Mouse (Mus musculus): ENCODE measurements around the gene Pnpla8. TPM values are rescaled to one million over a fixed set of nuclear protein-coding genes. Genes with fewer than 3 reads are reported as not detected.
"Not testable (repeated sequence)": the region's sequence is repeated elsewhere in the genome, so short reads cannot be mapped to it uniquely, and the experiment has no call there.

Gene Pnpla8
- total RNA-seq (2012; rRNA removed) = 8.0 and 10.6 TPM in 2 replicates
- polyA plus RNA-seq (2012; ENCODE audit: insufficient read depth in 1 of 2, insufficient read length in 2 of 2, low read depth in 1 of 2, low replicate concordance in 2 of 2, missing spikeins in 1 of 2) = 10 to 100 TPM in 1 of 2 experiments, not detected in 1; 15.9 TPM

GRCm38 (mm10) chr12:44221070-44221469, at the start of gene Pnpla8:
Gene Pnpla8, plus strand, starts transcription at chr12:44221370.
- H3K9ac ChIP-seq (ENCODE audit: control insufficient read depth, low read depth, low read length, poor library complexity, severe bottlenecking); H3K4me1 ChIP-seq (ENCODE audit: control insufficient read depth in 1 of 2, insufficient read depth in 2 of 2, low read length in 2 of 2); H3K9me3 ChIP-seq (replicated peaks; ENCODE audit: insufficient read depth, low read length); H3K79me2 ChIP-seq (ENCODE audit: control insufficient read depth, insufficient read depth, low read length, poor library complexity); H3K4me3 ChIP-seq (ENCODE audit: control insufficient read depth in 1 of 2, insufficient read depth in 1 of 2, low read depth in 2 of 2, low read length in 2 of 2); H3K36me3 ChIP-seq (ENCODE audit: control insufficient read depth in 1 of 2, insufficient read depth in 2 of 2, low read length in 2 of 2); H3K27me3 ChIP-seq (ENCODE audit: control insufficient read depth in 1 of 2, insufficient read depth in 2 of 2, low read length in 2 of 2); H3K27ac ChIP-seq (ENCODE audit: control insufficient read depth, low read depth, low read length); DNase-seq (ENCODE audit: low read depth, low spot score): not testable (repeated sequence)

GRCm38 (mm10) chr12:44176331-44177037, 44.7 kb upstream of the Pnpla8 start:
- Histone ChIP-seq H3K27me3 (ENCODE audit: control insufficient read depth in 1 of 2, insufficient read depth in 2 of 2, low read length in 2 of 2) (no peaks in the 10 kb centered on the region), H3K36me3 (ENCODE audit: control insufficient read depth in 1 of 2, insufficient read depth in 2 of 2, low read length in 2 of 2) (no peaks in the 10 kb centered on the region), H3K9me3 (replicated peaks; ENCODE audit: insufficient read depth, low read length) (no peaks in the 10 kb centered on the region), H3K4me3 (ENCODE audit: control insufficient read depth in 1 of 2, insufficient read depth in 1 of 2, low read depth in 2 of 2, low read length in 2 of 2) (no peak overlapping the region), H3K4me1 (ENCODE audit: control insufficient read depth in 1 of 2, insufficient read depth in 2 of 2, low read length in 2 of 2) (no peaks in the 10 kb centered on the region), H3K27ac (ENCODE audit: control insufficient read depth, low read depth, low read length) (no peak overlapping the region), H3K9ac (ENCODE audit: control insufficient read depth, low read depth, low read length, poor library complexity, severe bottlenecking) (no peak overlapping the region), H3K79me2 (ENCODE audit: control insufficient read depth, insufficient read depth, low read length, poor library complexity) (no peaks in the 10 kb centered on the region)
- no peak for DNase-seq (ENCODE audit: low read depth, low spot score)
- TF ChIP-seq ZC3H11A (IDR thresholded peaks at IDR 0.05; ENCODE audit: low read depth, low read length) (no peak), MAZ (IDR thresholded peaks at IDR 0.05; ENCODE audit: low read depth, low read length) (no peak), E2F4 (IDR thresholded peaks at IDR 0.05; ENCODE audit: borderline replicate concordance, low read depth, low read length) (no peak), TCF12 (IDR thresholded peaks at IDR 0.05; ENCODE audit: low read depth, low read length) (no peak), ETS1 (IDR thresholded peaks at IDR 0.05; ENCODE audit: low read depth, low read length) (no peak), ZMIZ1 (IDR thresholded peaks at IDR 0.05; ENCODE audit: low read depth, low read length) (no peak), MEF2A (IDR thresholded peaks at IDR 0.05; ENCODE audit: extremely low read depth, insufficient replicate concordance, low read depth, low read length, poor library complexity, severe bottlenecking) (no peak), TBP (IDR thresholded peaks at IDR 0.05; ENCODE audit: low read depth, low read length) (no peak), MYC (IDR thresholded peaks at IDR 0.05; ENCODE audit: low read depth, low read length) (no peak), BHLHE40 (IDR thresholded peaks at IDR 0.05; ENCODE audit: borderline replicate concordance, low read depth, low read length) (no peak)

DNA sequence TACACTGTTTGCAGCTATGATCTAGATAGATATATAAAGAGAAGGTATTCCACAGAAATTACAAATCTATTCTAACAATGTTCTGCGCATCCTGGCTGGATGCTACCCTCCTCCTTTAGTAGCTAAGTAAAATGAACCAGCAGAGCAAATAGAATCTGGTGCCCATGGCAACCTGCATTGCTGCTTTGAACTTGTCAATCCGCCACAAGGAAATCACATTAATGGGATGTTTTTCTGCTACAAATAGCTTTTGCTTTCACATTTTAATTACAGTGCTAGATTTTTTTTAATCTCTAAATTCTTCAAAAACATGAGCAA, 44.2 kb upstream of the Pnpla8 start:
- DNase-seq (ENCODE audit: low read depth, low spot score) = no peak
- Histone ChIP-seq H3K9ac (ENCODE audit: control insufficient read depth, low read depth, low read length, poor library complexity, severe bottlenecking) (no peak overlapping the region), H3K36me3 (ENCODE audit: control insufficient read depth in 1 of 2, insufficient read depth in 2 of 2, low read length in 2 of 2) (no peaks in the 10 kb centered on the region), H3K4me1 (ENCODE audit: control insufficient read depth in 1 of 2, insufficient read depth in 2 of 2, low read length in 2 of 2) (no peaks in the 10 kb centered on the region), H3K27ac (ENCODE audit: control insufficient read depth, low read depth, low read length) (no peak overlapping the region), H3K9me3 (replicated peaks; ENCODE audit: insufficient read depth, low read length) (no peaks in the 10 kb centered on the region), H3K4me3 (ENCODE audit: control insufficient read depth in 1 of 2, insufficient read depth in 1 of 2, low read depth in 2 of 2, low read length in 2 of 2) (no peak overlapping the region), H3K27me3 (ENCODE audit: control insufficient read depth in 1 of 2, insufficient read depth in 2 of 2, low read length in 2 of 2) (no peaks in the 10 kb centered on the region), H3K79me2 (ENCODE audit: control insufficient read depth, insufficient read depth, low read length, poor library complexity) (no peaks in the 10 kb centered on the region)
- TF ChIP-seq NELFE (IDR thresholded peaks at IDR 0.05; ENCODE audit: low read depth, low read length) = no peak
- TF ChIP-seq CHD1 (IDR thresholded peaks at IDR 0.05; ENCODE audit: low read depth, low read length) = no peak
- no peak for TF ChIP-seq RCOR1 (IDR thresholded peaks at IDR 0.05; ENCODE audit: low read depth, low read length)
- no peak for TF ChIP-seq SIN3A (IDR thresholded peaks at IDR 0.05; ENCODE audit: low read length)
- no peak for TF ChIP-seq USF1 (IDR thresholded peaks at IDR 0.05; ENCODE audit: low read depth, low read length)
- TF ChIP-seq USF2 (IDR thresholded peaks at IDR 0.05; ENCODE audit: borderline replicate concordance in 1 of 2, insufficient read depth in 1 of 2, low read depth in 1 of 2, low read length in 2 of 2) = no peak
- no peak for TF ChIP-seq TAL1 (IDR thresholded peaks at IDR 0.05; ENCODE audit: low read length)
- TF ChIP-seq NRF1 (IDR thresholded peaks at IDR 0.05; ENCODE audit: insufficient read depth, low read depth, low read length, poor library complexity, severe bottlenecking) = no peak
